Mouse (Mus musculus) kidney, postnatal 36 days (tissue): ENCODE data around the gene Rnf10.

Experiments
- DNase-seq, 2 experiments: peaks; one replicate each; pipeline ENCODE4 v3.0.0; 2021 to 2022; ENCODE audit warnings: mixed read lengths in 2 of 2

Gene Rnf10

GRCm38 (mm10) chr5:115274771-115275170 lies 2.1 kb upstream of the Rnf10 start:
- DNase-seq = no peak

DNA sequence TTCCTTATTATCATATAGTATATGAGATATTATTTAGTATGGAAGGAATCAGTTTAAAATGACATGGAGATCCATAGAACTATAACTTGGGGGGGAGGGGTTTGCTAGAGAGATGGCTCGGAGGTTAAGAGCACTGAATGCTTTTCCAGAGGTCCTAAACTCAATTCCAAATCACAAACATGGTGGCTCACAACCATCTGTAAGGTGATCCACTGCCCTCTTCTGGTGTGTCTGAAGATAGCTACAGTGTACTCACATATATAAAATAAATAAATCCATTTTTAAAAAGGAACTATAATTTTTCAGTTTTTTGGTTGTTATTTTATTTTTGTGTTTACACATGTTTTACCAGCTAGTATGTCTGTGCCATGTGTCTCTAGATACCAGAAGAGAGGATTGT lies 1.7 kb upstream of the Rnf10 start:
- no peak for DNase-seq

GRCm38 (mm10) chr5:115273549-115274135 lies 944 bp upstream of the Rnf10 start:
- DNase-seq = no peak

DNA sequence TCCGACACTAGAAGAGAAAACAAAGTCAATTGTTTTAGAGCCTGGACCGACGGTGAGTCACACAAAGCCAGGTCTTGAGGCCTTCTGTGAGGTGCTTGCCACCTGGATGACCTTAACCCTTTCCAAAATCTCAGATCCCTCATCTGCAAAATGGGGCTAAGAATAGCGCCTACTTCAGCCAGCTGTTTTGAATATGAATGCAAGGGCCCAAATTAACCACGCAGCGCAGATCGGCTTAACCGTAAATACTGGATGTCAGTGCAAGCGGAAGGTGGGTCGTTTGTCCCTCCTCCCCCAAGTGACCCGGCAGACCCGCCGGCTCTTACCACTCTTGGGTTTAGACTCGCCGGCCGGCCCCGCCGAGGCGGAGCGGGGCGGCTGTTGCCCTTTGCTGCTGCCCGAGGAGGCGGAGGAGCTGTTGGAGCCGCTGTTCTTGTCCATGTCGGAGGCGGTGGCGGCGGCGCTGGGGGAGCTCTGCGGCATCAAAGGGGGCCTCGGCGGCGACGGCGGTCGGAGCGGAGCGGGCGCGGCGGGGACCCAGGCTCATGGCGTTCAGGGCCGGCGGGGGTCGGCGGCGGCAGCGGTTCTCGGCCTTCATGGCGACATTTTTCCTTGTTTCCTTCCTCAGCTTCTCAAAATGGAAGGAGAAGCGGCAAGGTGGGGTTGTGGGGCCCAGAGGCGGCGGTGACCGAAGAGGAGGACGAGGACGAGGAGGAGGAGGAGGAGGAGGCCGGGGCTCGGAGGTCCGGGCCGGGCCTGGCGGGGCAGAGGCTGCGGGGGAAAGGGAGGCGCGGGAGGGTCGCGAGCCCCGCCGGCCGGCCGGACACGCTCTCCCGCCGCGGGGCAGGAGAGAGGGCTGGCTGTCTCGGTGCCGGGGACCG lies 527 bp downstream of the Rnf10 start:
- DNase-seq = peak in 1 of 2 experiments; percentile 64

GRCm38 (mm10) chr5:115269969-115270368 lies 2.7 kb downstream of the Rnf10 start:
- DNase-seq = no peak

DNA sequence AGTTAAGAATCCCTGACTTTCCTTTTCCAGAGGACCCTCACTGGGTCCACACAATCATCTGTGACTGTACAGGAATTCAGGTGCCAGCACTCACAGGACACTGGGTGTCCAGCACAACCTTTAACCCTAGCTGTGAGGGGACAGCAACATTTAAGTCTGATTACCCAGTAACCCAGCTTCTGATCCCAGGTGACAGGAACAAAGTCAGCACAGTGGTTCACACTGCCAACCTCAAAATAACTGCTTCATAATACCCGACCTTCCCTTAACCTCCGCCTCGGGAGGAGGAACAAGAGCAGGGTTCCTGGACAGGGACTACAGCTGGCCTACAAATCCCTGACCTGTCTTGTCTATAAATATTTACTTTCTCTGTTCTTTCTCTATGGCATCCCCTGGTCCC lies 4.4 kb downstream of the Rnf10 start:
- peak in 1 of 2 experiments; percentile 49 for DNase-seq

DNA sequence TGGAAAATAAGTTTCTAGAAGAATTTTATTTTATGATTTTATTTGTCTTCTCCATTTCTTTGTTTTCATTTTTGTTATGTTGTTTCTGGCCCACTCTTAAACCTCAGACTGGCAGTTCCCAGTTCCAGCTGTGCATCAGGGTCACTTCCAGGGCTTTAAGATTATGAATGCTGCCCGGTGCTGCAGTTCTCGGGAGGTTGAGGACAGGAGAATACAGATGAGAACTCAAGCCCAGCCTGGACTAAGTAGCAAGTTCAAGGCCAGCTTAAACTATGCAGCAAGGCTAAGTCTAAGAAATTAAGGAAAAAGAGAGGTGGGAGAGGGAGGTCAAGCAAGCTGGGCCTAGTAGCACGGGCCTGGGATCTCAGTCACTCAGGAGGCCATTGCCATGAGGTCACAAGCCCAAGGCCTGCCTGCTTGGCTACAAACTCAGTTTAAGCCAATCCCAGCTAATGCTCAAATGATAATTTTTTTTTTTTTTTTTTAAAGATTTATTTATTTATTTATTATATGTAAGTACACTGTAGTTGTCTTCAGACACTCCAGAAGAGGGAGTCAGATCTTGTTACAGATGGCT lies 5.1 kb downstream of the Rnf10 start:
- no peak for DNase-seq

DNA sequence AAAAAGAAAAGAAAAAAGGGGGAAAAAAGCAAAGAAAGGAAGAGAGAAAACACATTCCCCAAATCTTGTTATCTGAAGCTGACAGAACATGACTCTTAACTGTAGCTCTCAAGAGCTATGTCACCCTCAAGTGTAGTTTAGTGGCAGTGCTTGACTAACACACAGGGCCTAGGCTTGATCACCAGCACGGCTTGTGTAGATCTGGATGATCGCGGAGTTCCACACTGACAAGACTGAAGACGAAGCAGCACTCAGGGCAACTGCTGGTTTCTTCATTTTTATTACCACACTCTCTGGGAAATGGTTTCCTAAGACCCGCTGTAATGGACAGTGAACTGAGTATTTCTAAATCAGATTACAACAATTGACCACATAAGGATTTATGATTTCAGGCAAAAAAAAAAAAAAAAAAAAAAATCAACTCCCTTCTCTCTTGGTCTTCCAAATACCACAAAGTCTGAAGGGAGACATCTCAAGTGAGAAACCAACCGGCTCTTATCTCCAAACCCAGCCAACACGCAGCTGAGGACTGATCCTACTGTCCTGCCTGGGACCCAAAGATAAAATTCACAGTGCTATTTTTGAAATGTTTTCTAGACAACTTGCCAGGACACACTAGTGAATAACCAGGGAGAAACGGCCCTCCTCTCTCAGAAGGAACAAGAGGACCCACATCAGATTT lies 5.8 kb downstream of the Rnf10 start:
- DNase-seq = no peak

- no peak for DNase-seq
Observed at GRCm38 (mm10) chr5:115266340-115266739, 6.4 kb downstream of the Rnf10 start.

DNA sequence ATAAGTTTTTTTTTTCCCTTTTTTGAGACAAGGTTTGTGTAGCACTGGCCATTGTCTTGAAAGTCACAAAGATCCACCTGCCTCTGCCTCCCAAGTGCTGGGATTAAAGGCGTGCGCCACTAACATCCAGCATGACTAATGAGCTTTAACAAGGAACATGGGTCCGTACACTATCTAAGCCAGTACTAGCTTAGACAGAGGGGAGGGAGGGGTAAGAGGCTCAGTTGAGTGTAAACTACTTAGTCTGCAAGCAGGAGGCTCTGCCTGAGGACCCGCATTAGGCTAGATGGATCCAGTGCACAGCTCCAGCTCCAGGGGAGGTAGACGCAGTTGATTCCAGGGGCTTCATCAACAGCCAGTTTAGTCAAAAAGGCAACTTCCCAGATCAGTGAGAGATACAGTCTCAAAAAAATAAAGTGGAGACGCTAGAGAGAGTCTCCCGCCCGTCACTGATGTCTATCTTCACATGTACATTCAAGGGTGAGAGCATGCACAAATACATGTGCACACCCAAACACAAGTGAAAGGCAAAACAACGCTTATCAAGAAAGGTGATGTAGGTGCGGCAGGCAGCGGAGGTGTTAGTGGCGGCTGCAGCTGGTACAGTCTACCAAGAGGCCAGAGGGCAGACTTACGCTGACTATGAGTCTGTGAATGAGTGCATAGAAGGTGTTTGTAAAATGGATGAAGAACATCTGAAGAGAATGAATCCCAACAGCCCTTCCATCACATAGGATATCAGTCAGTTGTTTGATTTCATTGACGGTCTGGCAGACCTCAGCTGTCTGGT lies 10.0 kb downstream of the Rnf10 start:
- no peak for DNase-seq

- no peak for DNase-seq
Observed at GRCm38 (mm10) chr5:115261880-115262279, 10.8 kb downstream of the Rnf10 start.

- DNase-seq = no peak
Observed at GRCm38 (mm10) chr5:115261141-115261540, 11.6 kb downstream of the Rnf10 start.

DNA sequence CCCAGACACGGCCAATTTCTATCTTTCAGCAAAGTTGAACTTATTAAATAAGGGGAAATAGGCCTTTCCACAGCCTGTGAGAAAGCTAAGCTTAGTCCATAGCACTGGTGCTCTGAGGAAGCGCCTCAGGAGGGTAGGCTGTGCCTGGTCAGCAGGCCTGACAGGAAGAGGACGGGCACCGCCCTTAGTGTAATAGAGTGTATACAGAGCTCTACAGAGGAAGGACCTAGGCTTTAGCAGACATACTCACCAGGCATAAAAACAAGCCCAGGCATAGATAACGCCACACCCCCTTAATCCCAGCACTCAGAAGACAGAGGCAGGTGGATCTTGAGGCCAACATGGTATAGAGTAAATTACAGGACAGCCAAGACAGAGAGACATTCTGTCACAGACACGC lies 12.3 kb downstream of the Rnf10 start:
- no peak for DNase-seq

GRCm38 (mm10) chr5:115256909-115257546 lies 15.7 kb downstream of the Rnf10 start:
- peak; percentile 48 to 58 for DNase-seq

GRCm38 (mm10) chr5:115255472-115255871 lies 17.2 kb downstream of the Rnf10 start:
- DNase-seq = peak in 1 of 2 experiments; percentile 32

DNA sequence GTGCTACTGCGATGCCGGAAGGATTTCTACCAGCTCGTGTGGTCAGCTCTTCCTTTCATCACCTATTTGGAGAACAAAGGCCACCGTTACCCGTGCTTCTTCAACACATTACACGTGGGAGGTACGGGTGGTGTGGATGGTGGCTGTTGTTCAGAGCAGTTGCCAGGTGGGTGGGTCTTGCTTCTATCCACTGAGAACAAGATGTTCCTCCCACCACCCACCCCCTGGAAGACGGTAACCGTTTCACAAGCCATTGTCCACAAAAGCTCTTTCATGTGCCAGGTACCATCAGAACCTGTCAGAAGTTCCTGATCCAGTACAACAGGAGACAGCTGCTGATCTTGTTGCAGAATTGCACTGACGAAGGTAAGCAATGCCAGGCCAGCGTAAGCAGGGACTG lies 32.5 kb downstream of the Rnf10 start:
- DNase-seq = no peak

DNA sequence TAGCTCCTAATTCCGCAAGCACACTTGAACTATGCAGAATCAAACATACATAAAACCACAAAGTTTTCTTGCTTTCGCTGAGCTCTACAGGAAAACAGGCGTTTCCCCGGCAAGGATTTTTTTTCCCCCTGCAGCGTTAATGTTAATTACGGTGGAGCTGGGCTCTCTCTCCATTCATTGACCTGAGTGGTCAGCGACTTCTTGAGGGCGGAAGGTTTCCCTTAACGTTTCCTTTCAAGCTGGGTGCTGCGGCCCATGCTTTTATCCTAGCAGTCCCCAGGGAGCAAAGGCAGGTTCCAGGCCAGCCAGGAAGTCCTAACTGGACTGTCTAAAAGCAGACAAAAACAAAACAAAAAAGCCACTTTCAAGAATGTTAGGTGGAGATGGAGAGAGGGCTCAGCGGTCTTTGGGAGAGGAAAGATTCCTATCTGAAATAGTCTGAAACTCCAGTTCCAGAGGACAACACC lies 33.9 kb downstream of the Rnf10 start:
- DNase-seq = peak in 1 of 2 experiments; percentile 63

- DNase-seq = peak; percentile 95 to 97
Observed at GRCm38 (mm10) chr5:115237803-115238728, 34.6 kb downstream of the Rnf10 start.

- peak; percentile 90 to 98 for DNase-seq
Observed at GRCm38 (mm10) chr5:115235786-115236263, 36.9 kb downstream of the Rnf10 start, which contains the start of gene Pop5. Gene Pop5, plus strand, starts transcription at chr5:115235836.

- DNase-seq = peak; percentile 59 to 71
Observed at GRCm38 (mm10) chr5:115235323-115235771, 37.4 kb downstream of the Rnf10 start.
